Mouse (Mus musculus) heart, embryonic 12.5 days (tissue): ENCODE measurements around the gene Vapa. TPM values are rescaled to one million over a fixed set of nuclear protein-coding genes. Genes with fewer than 3 reads are reported as not detected.
"Not testable (repeated sequence)": the region's sequence is repeated elsewhere in the genome, so short reads cannot be mapped to it uniquely, and the experiment has no call there.

Source experiments
- ATAC-seq: fragments of 200-750 bp; cut with Nextera tagmentation; 2 replicates; pipeline ENCODE4 v1.8.0; 2017; ENCODE audit warnings: moderate TSS enrichment, moderate library complexity; ENCODE audit not compliant: insufficient number of reproducible peaks, low FRiP score
- H3K27ac ChIP-seq: fragments of 300-500 bp; sonication (generic); 2 replicates; pipeline ENCODE4 v1.5.1; 2016; ENCODE audit warnings: mild to moderate bottlenecking, moderate library complexity; ENCODE audit not compliant: poor library complexity, severe bottlenecking
- H3K27me3 ChIP-seq: fragments of 300-500 bp; sonication (generic); replicated peaks from 2 replicates; pipeline ENCODE4 v1.6.1; 2016; ENCODE audit warnings: mild to moderate bottlenecking, moderate library complexity
- H3K36me3 ChIP-seq: fragments of 300-500 bp; sonication (generic); 2 replicates; pipeline ENCODE4 v1.6.1; 2016; ENCODE audit warnings: mild to moderate bottlenecking, moderate library complexity
- H3K4me1 ChIP-seq: fragments of 300-500 bp; sonication (generic); replicated peaks from 2 replicates; pipeline ENCODE4 v1.6.1; 2016; ENCODE audit warnings: mild to moderate bottlenecking
- H3K4me2 ChIP-seq: fragments of 300-500 bp; sonication (generic); 2 replicates; pipeline ENCODE4 v1.6.1; 2016; ENCODE audit warnings: mild to moderate bottlenecking, moderate library complexity
- H3K4me3 ChIP-seq: fragments of 300-500 bp; sonication (generic); 2 replicates; pipeline ENCODE4 v1.5.1; 2016; ENCODE audit warnings: mild to moderate bottlenecking
- H3K9ac ChIP-seq: fragments of 300-500 bp; sonication (generic); 2 replicates; pipeline ENCODE4 v1.6.1; 2016; ENCODE audit warnings: mild to moderate bottlenecking, moderate library complexity
- H3K9me3 ChIP-seq: fragments of 300-500 bp; sonication (generic); replicated peaks from 2 replicates; pipeline ENCODE4 v1.6.1; 2016; ENCODE audit warnings: mild to moderate bottlenecking, moderate library complexity
- WGBS: fragments of 180-500 bp; shearing (Covaris S2); methylation state at CpG from one replicate; pipeline ENCODE4 v1.1.7; 2016; 5-methylcytosine and 5-hydroxymethylcytosine counted together
- polyA plus RNA-seq: library from polyadenylated mRNA; unstranded; fragments of >200 nt; fragmentation: Nextera tagmentation; extraction: Ambion mirVana; gene quantifications from 2 replicates; pipeline ENCODE4 v1.2.1, GENCODE M21; 2016

Gene Vapa
- polyA plus RNA-seq, 1 experiment from 2014 or later, result 186 TPM

GRCm38 (mm10) chr17:65647226-65647625 is 33.9 kb upstream of the Vapa start:
- WGBS, result 64% methylated on average over 6 of the region's 6 CpGs
- no peaks in the 10 kb centered on the region for H3K36me3 ChIP-seq
- H3K9ac ChIP-seq, result no peak overlapping the region
- no peak overlapping the region for H3K4me3 ChIP-seq
- no peak for ATAC-seq
- no peaks in the 10 kb centered on the region for H3K27me3 ChIP-seq
- peaks cover 21% of the 10 kb centered on the region for H3K4me1 ChIP-seq
- H3K27ac ChIP-seq, result no peak overlapping the region
- no peak overlapping the region for H3K4me2 ChIP-seq
- H3K9me3 ChIP-seq, result no peaks in the 10 kb centered on the region

GRCm38 (mm10) chr17:65643579-65643978 is 30.2 kb upstream of the Vapa start:
- ATAC-seq, result no peak
- H3K9me3 ChIP-seq, result no peaks in the 10 kb centered on the region
- no peak overlapping the region for H3K4me2 ChIP-seq
- 80% methylated on average over 5 of the region's 5 CpGs for WGBS
- H3K4me3 ChIP-seq, result no peak overlapping the region
- H3K9ac ChIP-seq, result no peak overlapping the region
- no peaks in the 10 kb centered on the region for H3K27me3 ChIP-seq
- H3K27ac ChIP-seq, result no peak overlapping the region
- peaks cover 15% of the 10 kb centered on the region for H3K4me1 ChIP-seq
- no peaks in the 10 kb centered on the region for H3K36me3 ChIP-seq

GRCm38 (mm10) chr17:65643051-65643521 is 29.7 kb upstream of the Vapa start:
- no peaks in the 10 kb centered on the region for H3K27me3 ChIP-seq
- no peaks in the 10 kb centered on the region for H3K36me3 ChIP-seq
- H3K27ac ChIP-seq, result no peak overlapping the region
- H3K4me2 ChIP-seq, result no peak overlapping the region
- H3K9ac ChIP-seq, result no peak overlapping the region
- no peak for ATAC-seq
- no peaks in the 10 kb centered on the region for H3K9me3 ChIP-seq
- H3K4me3 ChIP-seq, result no peak overlapping the region
- H3K4me1 ChIP-seq, result peaks cover 11% of the 10 kb centered on the region
- 50% methylated on average over 10 of the region's 10 CpGs for WGBS

- ATAC-seq, result no peak
- Histone ChIP-seq H3K27ac (no peak overlapping the region), H3K4me2 (no peak overlapping the region), H3K36me3 (no peaks in the 10 kb centered on the region), H3K4me3 (no peak overlapping the region), H3K9ac (no peak overlapping the region), H3K9me3 (no peaks in the 10 kb centered on the region), H3K27me3 (no peaks in the 10 kb centered on the region), H3K4me1 (peaks cover 11% of the 10 kb centered on the region)
- WGBS, result 78% methylated on average over 5 of the region's 5 CpGs
Measured at GRCm38 (mm10) chr17:65642578-65642991, 29.2 kb upstream of the Vapa start.

- Histone ChIP-seq H3K27me3 (no peaks in the 10 kb centered on the region), H3K9ac (no peak within 1 kb of the TSS), H3K9me3 (no peaks in the 10 kb centered on the region), H3K4me1 (peaks cover 11% of the 10 kb centered on the region), H3K27ac (no peak within 1 kb of the TSS), H3K4me3 (no peak within 1 kb of the TSS), H3K36me3 (no peaks in the 10 kb centered on the region), H3K4me2 (no peak within 1 kb of the TSS)
- no peak for ATAC-seq
- WGBS, result 78% methylated on average over 11 of the region's 11 CpGs
Measured at GRCm38 (mm10) chr17:65641734-65642218, 28.4 kb upstream of the Vapa start, which contains the start of gene Txndc2. Txndc2 (minus strand) TSS chr17:65642168.

- 92% methylated on average over 1 of the region's 1 CpGs for WGBS
- H3K4me2 ChIP-seq, result no peak overlapping the region
- H3K4me3 ChIP-seq, result no peak overlapping the region
- no peak overlapping the region for H3K9ac ChIP-seq
- no peaks in the 10 kb centered on the region for H3K27me3 ChIP-seq
- H3K9me3 ChIP-seq, result no peaks in the 10 kb centered on the region
- H3K4me1 ChIP-seq, result peaks cover 19% of the 10 kb centered on the region
- no peaks in the 10 kb centered on the region for H3K36me3 ChIP-seq
- no peak for ATAC-seq
- H3K27ac ChIP-seq, result no peak overlapping the region
Measured at GRCm38 (mm10) chr17:65639144-65639543, 25.8 kb upstream of the Vapa start.

- no peak overlapping the region for H3K9ac ChIP-seq
- H3K36me3 ChIP-seq, result no peaks in the 10 kb centered on the region
- no peak overlapping the region for H3K27ac ChIP-seq
- 57% methylated on average over 14 of the region's 14 CpGs for WGBS
- H3K27me3 ChIP-seq, result no peaks in the 10 kb centered on the region
- no peak overlapping the region for H3K4me3 ChIP-seq
- no peak overlapping the region for H3K4me2 ChIP-seq
- H3K9me3 ChIP-seq, result no peaks in the 10 kb centered on the region
- H3K4me1 ChIP-seq, result 0 out of 2 replicates have a peak, but pooled peaks cover 8% of the 10 kb centered on the region
- no peak for ATAC-seq
Measured at GRCm38 (mm10) chr17:65635715-65636360, 22.5 kb upstream of the Vapa start.

- no peak overlapping the region for H3K27ac ChIP-seq
- H3K36me3 ChIP-seq, result no peaks in the 10 kb centered on the region
- H3K4me3 ChIP-seq, result no peak overlapping the region
- no peak overlapping the region for H3K9ac ChIP-seq
- ATAC-seq, result no peak
- no peak overlapping the region for H3K4me2 ChIP-seq
- H3K4me1 ChIP-seq, result 0 out of 2 replicates have a peak, but pooled peaks cover 4% of the 10 kb centered on the region
- H3K27me3 ChIP-seq, result no peaks in the 10 kb centered on the region
- H3K9me3 ChIP-seq, result no peaks in the 10 kb centered on the region
- 74% methylated on average over 6 of the region's 6 CpGs for WGBS
Measured at GRCm38 (mm10) chr17:65629943-65630342, 16.6 kb upstream of the Vapa start.

- H3K9me3 ChIP-seq, ATAC-seq, H3K9ac ChIP-seq, H3K4me2 ChIP-seq, H3K4me3 ChIP-seq, H3K27me3 ChIP-seq, H3K4me1 ChIP-seq, H3K27ac ChIP-seq, H3K36me3 ChIP-seq: not testable (repeated sequence)
- WGBS, result 48% methylated on average over 13 of the region's 13 CpGs
Measured at GRCm38 (mm10) chr17:65628823-65629532, 15.6 kb upstream of the Vapa start.

GRCm38 (mm10) chr17:65626301-65626700 is 12.9 kb upstream of the Vapa start:
- H3K4me2 ChIP-seq, result no peak overlapping the region
- WGBS, result 85% methylated on average over 6 of the region's 6 CpGs
- no peaks in the 10 kb centered on the region for H3K27me3 ChIP-seq
- H3K4me1 ChIP-seq, result no peaks in the 10 kb centered on the region
- H3K27ac ChIP-seq, result no peak overlapping the region
- ATAC-seq, result no peak
- H3K9ac ChIP-seq, result no peak overlapping the region
- no peaks in the 10 kb centered on the region for H3K36me3 ChIP-seq
- H3K9me3 ChIP-seq, result 0 out of 2 replicates have a peak, but pooled peaks cover 5% of the 10 kb centered on the region
- H3K4me3 ChIP-seq, result no peak overlapping the region

- WGBS, result 73% methylated on average over 6 of the region's 6 CpGs
- Histone ChIP-seq H3K27me3 (no peaks in the 10 kb centered on the region), H3K4me2 (no peak overlapping the region), H3K9me3 (0 out of 2 replicates have a peak, but pooled peaks cover 5% of the 10 kb centered on the region), H3K4me1 (no peaks in the 10 kb centered on the region), H3K9ac (no peak overlapping the region), H3K4me3 (no peak overlapping the region), H3K27ac (no peak overlapping the region), H3K36me3 (no peaks in the 10 kb centered on the region)
- ATAC-seq, result no peak
Measured at GRCm38 (mm10) chr17:65625563-65625962, 12.2 kb upstream of the Vapa start.
